Mouse (Mus musculus): ENCODE measurements around the gene Col10a1. TPM values are rescaled to one million over a fixed set of nuclear protein-coding genes. Genes with fewer than 3 reads are reported as not detected.

Gene Col10a1
- 0.14 and 0.15 TPM in 2 replicates for polyA plus RNA-seq (2014; fragmentation: Nextera tagmentation; extraction: Ambion mirVana)

- Histone ChIP-seq H3K4me3 (ENCODE audit: low read depth, low read length) (no peak within 1 kb of the TSS), H3K4me2 (replicated peaks; ENCODE audit: low read depth, low read length) (no peak within 1 kb of the TSS), H3K9me3 (ENCODE audit: control insufficient read depth, low read length) (no peaks in the 10 kb centered on the region), H3K4me1 (replicated peaks; ENCODE audit: control insufficient read depth, insufficient read depth, low read length) (no peaks in the 10 kb centered on the region), H3K36me3 (ENCODE audit: control insufficient read depth, insufficient read depth, low read length) (no peaks in the 10 kb centered on the region), H3K27ac (ENCODE audit: low read depth, low read length) (no peak within 1 kb of the TSS), H3K9ac (ENCODE audit: low read depth, low read length) (no peak within 1 kb of the TSS), H3K27me3 (ENCODE audit: control insufficient read depth, insufficient read depth, low read length) (no peaks in the 10 kb centered on the region)
- ATAC-seq (ENCODE audit: low FRiP score) (no peak), DNase-seq (ENCODE audit: low spot score) (no peak)
- 77% methylated on average over 8 of the region's 8 CpGs for WGBS
These were observed at the start of gene Col10a1 for GRCm38 (mm10) chr10:34389681-34390080. Gene Col10a1 (plus strand): TSS chr10:34389981.

- no peak overlapping the region for H3K9ac ChIP-seq (ENCODE audit: low read depth, low read length)
- DNase-seq (ENCODE audit: low spot score), result no peak
These were observed 48.8 kb upstream of the Col10a1 start for GRCm38 (mm10) chr10:34341014-34341413.

GRCm38 (mm10) chr10:34341886-34342285 lies 47.9 kb upstream of the Col10a1 start:
- no peak overlapping the region for H3K9ac ChIP-seq (ENCODE audit: low read depth, low read length)
- no peaks in the 10 kb centered on the region for H3K36me3 ChIP-seq (ENCODE audit: control insufficient read depth, insufficient read depth, low read length)
- H3K4me2 ChIP-seq (replicated peaks; ENCODE audit: low read depth, low read length), result no peak overlapping the region
- 83% methylated on average over 1 of the region's 1 CpGs for WGBS
- no peaks in the 10 kb centered on the region for H3K27me3 ChIP-seq (ENCODE audit: control insufficient read depth, insufficient read depth, low read length)
- H3K27ac ChIP-seq (ENCODE audit: low read depth, low read length), result no peak overlapping the region
- ATAC-seq (ENCODE audit: low FRiP score), result no peak
- no peak for DNase-seq (ENCODE audit: low spot score)
- no peaks in the 10 kb centered on the region for H3K4me1 ChIP-seq (replicated peaks; ENCODE audit: control insufficient read depth, insufficient read depth, low read length)
- H3K9me3 ChIP-seq (ENCODE audit: control insufficient read depth, low read length), result no peaks in the 10 kb centered on the region
- no peak overlapping the region for H3K4me3 ChIP-seq (ENCODE audit: low read depth, low read length)

More at GRCm38 (mm10) chr10:34341014-34341413, 48.8 kb upstream of the Col10a1 start:
- ATAC-seq (ENCODE audit: low FRiP score), result no peak
- H3K4me1 ChIP-seq (replicated peaks; ENCODE audit: control insufficient read depth, insufficient read depth, low read length), result no peaks in the 10 kb centered on the region
- WGBS, result 87% methylated on average over 6 of the region's 6 CpGs
- no peak overlapping the region for H3K27ac ChIP-seq (ENCODE audit: low read depth, low read length)
- H3K9me3 ChIP-seq (ENCODE audit: control insufficient read depth, low read length), result no peaks in the 10 kb centered on the region
- H3K4me3 ChIP-seq (ENCODE audit: low read depth, low read length), result no peak overlapping the region
- H3K4me2 ChIP-seq (replicated peaks; ENCODE audit: low read depth, low read length), result no peak overlapping the region
- no peaks in the 10 kb centered on the region for H3K27me3 ChIP-seq (ENCODE audit: control insufficient read depth, insufficient read depth, low read length)
- no peaks in the 10 kb centered on the region for H3K36me3 ChIP-seq (ENCODE audit: control insufficient read depth, insufficient read depth, low read length)

GRCm38 (mm10) chr10:34352166-34352565 lies 37.6 kb upstream of the Col10a1 start:
- Histone ChIP-seq H3K4me3 (ENCODE audit: low read depth, low read length) (no peak overlapping the region), H3K27me3 (ENCODE audit: control insufficient read depth, insufficient read depth, low read length) (no peaks in the 10 kb centered on the region), H3K36me3 (ENCODE audit: control insufficient read depth, insufficient read depth, low read length) (no peaks in the 10 kb centered on the region), H3K27ac (ENCODE audit: low read depth, low read length) (no peak overlapping the region), H3K4me2 (replicated peaks; ENCODE audit: low read depth, low read length) (no peak overlapping the region), H3K9ac (ENCODE audit: low read depth, low read length) (no peak overlapping the region), H3K4me1 (replicated peaks; ENCODE audit: control insufficient read depth, insufficient read depth, low read length) (no peaks in the 10 kb centered on the region), H3K9me3 (ENCODE audit: control insufficient read depth, low read length) (no peaks in the 10 kb centered on the region)
- WGBS, result 85% methylated on average over 4 of the region's 4 CpGs
- DNase-seq (ENCODE audit: low spot score) (no peak), ATAC-seq (ENCODE audit: low FRiP score) (no peak)

- DNase-seq (ENCODE audit: low spot score), result no peak
- Histone ChIP-seq H3K27ac (ENCODE audit: low read depth, low read length) (no peak overlapping the region), H3K4me3 (ENCODE audit: low read depth, low read length) (no peak overlapping the region), H3K4me2 (replicated peaks; ENCODE audit: low read depth, low read length) (no peak overlapping the region), H3K36me3 (ENCODE audit: control insufficient read depth, insufficient read depth, low read length) (no peaks in the 10 kb centered on the region), H3K27me3 (ENCODE audit: control insufficient read depth, insufficient read depth, low read length) (no peaks in the 10 kb centered on the region), H3K4me1 (replicated peaks; ENCODE audit: control insufficient read depth, insufficient read depth, low read length) (no peaks in the 10 kb centered on the region), H3K9ac (ENCODE audit: low read depth, low read length) (no peak overlapping the region), H3K9me3 (ENCODE audit: control insufficient read depth, low read length) (no peaks in the 10 kb centered on the region)
- ATAC-seq (ENCODE audit: low FRiP score), result no peak
- 89% methylated on average over 3 of the region's 3 CpGs for WGBS
These were observed 31.5 kb upstream of the Col10a1 start for GRCm38 (mm10) chr10:34358263-34358662.

- H3K27ac ChIP-seq (ENCODE audit: low read depth, low read length), result no peak overlapping the region
- no peaks in the 10 kb centered on the region for H3K9me3 ChIP-seq (ENCODE audit: control insufficient read depth, low read length)
- no peak overlapping the region for H3K4me3 ChIP-seq (ENCODE audit: low read depth, low read length)
- no peaks in the 10 kb centered on the region for H3K27me3 ChIP-seq (ENCODE audit: control insufficient read depth, insufficient read depth, low read length)
- no peaks in the 10 kb centered on the region for H3K36me3 ChIP-seq (ENCODE audit: control insufficient read depth, insufficient read depth, low read length)
- DNase-seq (ENCODE audit: low spot score) (no peak), ATAC-seq (ENCODE audit: low FRiP score) (no peak)
- no peak overlapping the region for H3K4me2 ChIP-seq (replicated peaks; ENCODE audit: low read depth, low read length)
- no peak overlapping the region for H3K9ac ChIP-seq (ENCODE audit: low read depth, low read length)
- no peaks in the 10 kb centered on the region for H3K4me1 ChIP-seq (replicated peaks; ENCODE audit: control insufficient read depth, insufficient read depth, low read length)
These were observed 26.0 kb upstream of the Col10a1 start for GRCm38 (mm10) chr10:34363756-34364155.

GRCm38 (mm10) chr10:34368138-34368537 lies 21.6 kb upstream of the Col10a1 start:
- ATAC-seq (ENCODE audit: low FRiP score), result no peak
- Histone ChIP-seq H3K9ac (ENCODE audit: low read depth, low read length) (no peak overlapping the region), H3K4me1 (replicated peaks; ENCODE audit: control insufficient read depth, insufficient read depth, low read length) (no peaks in the 10 kb centered on the region), H3K9me3 (ENCODE audit: control insufficient read depth, low read length) (no peaks in the 10 kb centered on the region), H3K36me3 (ENCODE audit: control insufficient read depth, insufficient read depth, low read length) (no peaks in the 10 kb centered on the region), H3K27me3 (ENCODE audit: control insufficient read depth, insufficient read depth, low read length) (no peaks in the 10 kb centered on the region), H3K4me2 (replicated peaks; ENCODE audit: low read depth, low read length) (no peak overlapping the region), H3K27ac (ENCODE audit: low read depth, low read length) (no peak overlapping the region), H3K4me3 (ENCODE audit: low read depth, low read length) (no peak overlapping the region)
- DNase-seq (ENCODE audit: low spot score), result no peak
- WGBS, result 66% methylated on average over 5 of the region's 5 CpGs

GRCm38 (mm10) chr10:34373332-34373731 lies 16.4 kb upstream of the Col10a1 start:
- DNase-seq (ENCODE audit: low spot score) (no peak), ATAC-seq (ENCODE audit: low FRiP score) (no peak)
- WGBS, result 90% methylated on average over 7 of the region's 7 CpGs

GRCm38 (mm10) chr10:34385636-34386035 lies 4.1 kb upstream of the Col10a1 start:
- Histone ChIP-seq H3K36me3 (ENCODE audit: control insufficient read depth, insufficient read depth, low read length) (no peaks in the 10 kb centered on the region), H3K4me1 (replicated peaks; ENCODE audit: control insufficient read depth, insufficient read depth, low read length) (no peaks in the 10 kb centered on the region), H3K9ac (ENCODE audit: low read depth, low read length) (no peak overlapping the region), H3K9me3 (ENCODE audit: control insufficient read depth, low read length) (no peaks in the 10 kb centered on the region), H3K4me3 (ENCODE audit: low read depth, low read length) (no peak overlapping the region), H3K27me3 (ENCODE audit: control insufficient read depth, insufficient read depth, low read length) (no peaks in the 10 kb centered on the region), H3K27ac (ENCODE audit: low read depth, low read length) (no peak overlapping the region), H3K4me2 (replicated peaks; ENCODE audit: low read depth, low read length) (no peak overlapping the region)
- WGBS, result 88% methylated on average over 5 of the region's 5 CpGs
- no peak for ATAC-seq (ENCODE audit: low FRiP score)
- DNase-seq (ENCODE audit: low spot score), result no peak

More at GRCm38 (mm10) chr10:34373332-34373731, 16.4 kb upstream of the Col10a1 start:
- Histone ChIP-seq H3K9me3 (ENCODE audit: control insufficient read depth, low read length) (no peaks in the 10 kb centered on the region), H3K27ac (ENCODE audit: low read depth, low read length) (no peak overlapping the region), H3K36me3 (ENCODE audit: control insufficient read depth, insufficient read depth, low read length) (no peaks in the 10 kb centered on the region), H3K27me3 (ENCODE audit: control insufficient read depth, insufficient read depth, low read length) (no peaks in the 10 kb centered on the region), H3K4me3 (ENCODE audit: low read depth, low read length) (no peak overlapping the region), H3K9ac (ENCODE audit: low read depth, low read length) (no peak overlapping the region), H3K4me2 (replicated peaks; ENCODE audit: low read depth, low read length) (no peak overlapping the region), H3K4me1 (replicated peaks; ENCODE audit: control insufficient read depth, insufficient read depth, low read length) (no peaks in the 10 kb centered on the region)
